Mouse (Mus musculus) liver, embryonic 16.5 days (tissue): Measurements from ENCODE around the gene Gcnt4. TPM values are rescaled to one million over a fixed set of nuclear protein-coding genes. Genes with fewer than 3 reads are reported as not detected.
"Not testable (repeated sequence)": the region's sequence is repeated elsewhere in the genome, so short reads cannot be mapped to it uniquely, and the experiment has no call there.

Source experiments
- ATAC-seq: fragments of 200-750 bp; cut with Nextera tagmentation; 2 replicates; pipeline ENCODE4 v1.8.0; 2017; ENCODE audit warnings: low read depth, mild to moderate bottlenecking, moderate number of reproducible peaks, moderate library complexity
- H3K27ac ChIP-seq: fragments of 300-500 bp; sonication (generic); 2 replicates; pipeline ENCODE4 v1.5.1; 2014; ENCODE audit warnings: mild to moderate bottlenecking, low read length
- H3K27me3 ChIP-seq: fragments of 300-500 bp; sonication (generic); 2 replicates; pipeline ENCODE4 v1.6.1; 2014; ENCODE audit warnings: low read depth, low read length, mixed read lengths; ENCODE audit not compliant: control insufficient read depth, insufficient read depth
- H3K36me3 ChIP-seq: fragments of 300-500 bp; sonication (generic); 2 replicates; pipeline ENCODE4 v1.6.1; 2014; ENCODE audit warnings: mild to moderate bottlenecking; ENCODE audit not compliant: control insufficient read depth, insufficient read depth
- H3K4me1 ChIP-seq: fragments of 300-500 bp; sonication (generic); 2 replicates; pipeline ENCODE4 v1.6.1; 2014; ENCODE audit warnings: low read depth, low read length, mixed read lengths; ENCODE audit not compliant: control insufficient read depth
- H3K4me2 ChIP-seq: fragments of 300-500 bp; sonication (generic); 2 replicates; pipeline ENCODE4 v1.6.1; 2014; ENCODE audit warnings: low read depth, low read length, mixed read lengths
- H3K4me3 ChIP-seq: fragments of 300-500 bp; sonication (generic); 2 replicates; pipeline ENCODE4 v1.5.1; 2014; ENCODE audit warnings: low read depth, mild to moderate bottlenecking, low read length
- H3K9ac ChIP-seq: fragments of 300-500 bp; sonication (generic); 2 replicates; pipeline ENCODE4 v1.6.1; 2014; ENCODE audit warnings: low read depth, low read length
- H3K9me3 ChIP-seq: fragments of 300-500 bp; sonication (generic); replicated peaks from 2 replicates; pipeline ENCODE4 v1.6.1; 2016; ENCODE audit warnings: low read length; ENCODE audit not compliant: control insufficient read depth
- WGBS: fragments of 180-500 bp; shearing (Covaris S2); extraction: QIAGEN DNeasy Blood & Tissue Kit; methylation state at CpG from one replicate; pipeline ENCODE4 v1.1.7; 2014; ENCODE audit not compliant: insufficient replicate concordance; 5-methylcytosine and 5-hydroxymethylcytosine counted together
- polyA plus RNA-seq: library from polyadenylated mRNA; unstranded; fragments of >200 nt; fragmentation: Nextera tagmentation; extraction: Ambion mirVana; gene quantifications from 2 replicates; pipeline ENCODE4 v1.2.1, GENCODE M21; 2015

The Gcnt4 gene
- polyA plus RNA-seq = 1.5 TPM in 2 replicates

- H3K27me3 ChIP-seq = peaks cover 30% of the 10 kb centered on the region
- H3K27ac ChIP-seq = no peak within 1 kb of the TSS
- WGBS = 9% methylated on average over 52 of the region's 56 CpGs
- peak within 1 kb of the TSS; percentile 59 for H3K4me2 ChIP-seq
- no peaks in the 10 kb centered on the region for H3K4me1 ChIP-seq
- ATAC-seq = peak; percentile 76
- H3K9me3 ChIP-seq = no peaks in the 10 kb centered on the region
- no peaks in the 10 kb centered on the region for H3K36me3 ChIP-seq
- peak within 1 kb of the TSS; percentile 53 for H3K9ac ChIP-seq
- peak within 1 kb of the TSS; percentile 65 for H3K4me3 ChIP-seq
These were observed at the start of gene Gcnt4 for GRCm38 (mm10) chr13:96923999-96924961. Gene Gcnt4, plus strand, starts transcription at chr13:96924689.

DNA sequence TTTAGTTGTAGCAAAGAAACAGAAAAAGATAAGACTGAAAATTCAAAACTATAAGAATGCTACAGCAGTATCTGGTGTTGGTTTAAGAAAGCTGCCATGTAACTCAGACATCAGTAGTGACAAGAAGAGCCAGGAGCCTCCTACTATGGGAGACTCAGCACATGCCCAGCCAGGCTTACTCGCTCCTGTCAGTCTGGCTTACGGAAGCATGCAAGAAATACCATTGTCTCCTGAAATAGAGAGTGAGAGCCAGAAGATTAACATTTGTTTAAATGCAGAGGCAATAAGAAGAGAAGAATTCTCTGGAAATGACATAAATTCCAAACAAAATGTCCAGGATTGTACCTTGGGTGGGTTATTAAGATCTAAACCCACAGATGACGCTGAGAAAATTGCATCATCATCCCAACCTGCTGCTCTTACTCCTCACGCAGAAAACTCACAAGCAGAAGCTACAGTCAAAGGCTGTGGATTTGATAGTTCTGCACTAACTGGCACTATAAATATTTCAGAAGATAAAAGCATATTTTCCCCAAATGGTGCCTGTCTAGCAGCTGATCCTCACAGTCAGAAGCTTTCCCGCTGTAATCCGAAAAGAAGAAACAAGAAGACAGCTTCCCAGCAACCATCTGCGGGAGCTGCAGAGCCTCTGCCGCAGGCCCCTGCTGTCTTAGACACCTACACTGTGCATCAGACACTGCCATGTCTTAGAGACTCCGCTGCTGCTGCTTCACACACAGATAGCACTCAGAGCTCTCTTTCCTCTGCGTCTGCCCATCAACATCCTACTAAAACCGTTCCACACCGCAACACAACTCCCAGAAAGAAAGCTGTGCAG is 46.0 kb upstream of the Gcnt4 start:
- Histone ChIP-seq H3K4me2 (no peak overlapping the region), H3K27me3 (no peaks in the 10 kb centered on the region), H3K36me3 (no peaks in the 10 kb centered on the region), H3K27ac (no peak overlapping the region), H3K4me1 (no peaks in the 10 kb centered on the region), H3K9ac (no peak overlapping the region), H3K9me3 (no peaks in the 10 kb centered on the region), H3K4me3 (no peak overlapping the region)
- no peak for ATAC-seq
- whole genome bisulfite sequencing = 72% methylated on average over 12 of the region's 12 CpGs

GRCm38 (mm10) chr13:96884534-96884933 is 40.0 kb upstream of the Gcnt4 start:
- H3K27ac ChIP-seq = no peak overlapping the region
- WGBS = 62% methylated on average over 1 of the region's 1 CpGs
- no peaks in the 10 kb centered on the region for H3K9me3 ChIP-seq
- H3K4me1 ChIP-seq = no peaks in the 10 kb centered on the region
- no peak overlapping the region for H3K4me3 ChIP-seq
- no peaks in the 10 kb centered on the region for H3K27me3 ChIP-seq
- no peaks in the 10 kb centered on the region for H3K36me3 ChIP-seq
- no peak overlapping the region for H3K9ac ChIP-seq
- H3K4me2 ChIP-seq = no peak overlapping the region
- ATAC-seq = no peak

- WGBS = 32% methylated on average over 2 of the region's 2 CpGs
- no peak overlapping the region for H3K4me2 ChIP-seq
- H3K9me3 ChIP-seq = no peaks in the 10 kb centered on the region
- H3K27me3 ChIP-seq = no peaks in the 10 kb centered on the region
- peak; percentile 67 for ATAC-seq
- H3K36me3 ChIP-seq = no peaks in the 10 kb centered on the region
- H3K27ac ChIP-seq = no peak overlapping the region
- H3K9ac ChIP-seq = no peak overlapping the region
- no peaks in the 10 kb centered on the region for H3K4me1 ChIP-seq
- no peak overlapping the region for H3K4me3 ChIP-seq
These were observed 34.5 kb upstream of the Gcnt4 start for GRCm38 (mm10) chr13:96889985-96890384.

- Histone ChIP-seq H3K4me2 (no peak overlapping the region), H3K27me3 (no peaks in the 10 kb centered on the region), H3K9ac (no peak overlapping the region), H3K4me1 (no peaks in the 10 kb centered on the region), H3K27ac (no peak overlapping the region), H3K9me3 (no peaks in the 10 kb centered on the region), H3K4me3 (no peak overlapping the region), H3K36me3 (no peaks in the 10 kb centered on the region)
- 54% methylated on average over 2 of the region's 2 CpGs for WGBS
- ATAC-seq = no peak
These were observed 29.3 kb upstream of the Gcnt4 start for GRCm38 (mm10) chr13:96895144-96895543.

DNA sequence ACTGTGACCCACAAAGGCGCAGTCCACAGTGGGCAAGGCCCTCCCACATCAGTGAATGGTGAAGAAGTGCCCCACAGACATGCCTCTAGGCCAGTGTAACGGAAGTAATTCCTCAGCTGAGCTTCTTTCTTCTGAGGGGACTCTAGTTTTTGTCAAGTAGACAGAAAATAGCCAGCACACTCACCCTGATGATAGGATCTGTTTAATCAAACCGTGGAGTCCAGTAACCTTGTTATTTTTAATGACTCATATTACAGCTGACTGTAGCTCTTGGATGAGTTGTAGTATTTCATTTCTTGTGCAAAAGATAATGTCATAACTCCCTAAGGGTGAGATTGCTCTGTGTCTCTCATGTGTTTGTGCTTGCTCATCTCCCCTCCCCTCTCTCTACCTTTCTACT is 17.8 kb upstream of the Gcnt4 start:
- H3K4me2 ChIP-seq = no peak overlapping the region
- no peaks in the 10 kb centered on the region for H3K27me3 ChIP-seq
- H3K36me3 ChIP-seq = no peaks in the 10 kb centered on the region
- no peak overlapping the region for H3K4me3 ChIP-seq
- no peaks in the 10 kb centered on the region for H3K4me1 ChIP-seq
- no peaks in the 10 kb centered on the region for H3K9me3 ChIP-seq
- no peak for ATAC-seq
- 47% methylated on average over 3 of the region's 3 CpGs for WGBS
- no peak overlapping the region for H3K9ac ChIP-seq
- no peak overlapping the region for H3K27ac ChIP-seq

DNA sequence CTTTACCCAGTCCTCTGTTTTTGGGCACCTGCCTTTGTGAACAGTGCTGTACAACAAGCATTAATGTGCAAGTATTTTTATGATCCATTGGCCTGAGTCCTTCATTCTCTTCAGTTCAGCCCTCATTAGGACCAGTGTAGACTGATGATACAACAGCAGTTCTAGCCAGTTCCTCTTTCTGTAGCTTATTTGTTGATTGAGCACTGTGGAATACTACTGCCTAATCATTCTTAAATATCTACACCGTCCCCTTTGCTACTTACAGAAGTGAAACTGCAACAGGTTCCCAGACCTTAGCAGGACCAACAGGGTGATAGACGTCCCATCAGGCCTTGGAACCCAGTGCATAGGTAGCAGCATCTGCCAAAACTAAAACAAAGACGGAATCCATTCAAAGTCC is 13.3 kb upstream of the Gcnt4 start:
- H3K36me3 ChIP-seq = no peaks in the 10 kb centered on the region
- no peaks in the 10 kb centered on the region for H3K27me3 ChIP-seq
- no peak overlapping the region for H3K4me3 ChIP-seq
- H3K9me3 ChIP-seq = no peaks in the 10 kb centered on the region
- H3K27ac ChIP-seq = no peak overlapping the region
- H3K4me1 ChIP-seq = no peaks in the 10 kb centered on the region
- WGBS = 51% methylated on average over 3 of the region's 3 CpGs
- H3K9ac ChIP-seq = no peak overlapping the region
- no peak for ATAC-seq
- H3K4me2 ChIP-seq = no peak overlapping the region

DNA sequence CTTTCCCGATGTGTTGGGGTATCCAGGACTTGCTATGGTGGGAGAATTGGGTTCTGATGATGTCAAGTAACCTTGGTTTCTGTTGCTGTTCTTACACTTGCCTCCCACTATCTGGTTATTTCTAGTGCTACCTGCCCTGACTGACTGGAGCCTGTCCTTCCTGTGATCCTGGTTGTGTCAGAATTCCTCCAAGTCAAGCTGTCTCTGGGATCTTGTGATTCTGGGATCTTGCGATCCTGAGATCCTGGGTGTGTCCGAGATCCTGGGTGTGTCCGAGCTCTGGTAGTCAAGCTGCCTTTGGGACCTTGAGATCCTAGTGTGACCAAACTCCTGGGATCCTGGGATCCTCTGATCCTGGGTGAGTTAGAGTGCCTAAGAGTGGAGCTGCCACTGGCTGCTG is 1.4 kb upstream of the Gcnt4 start:
- not testable (repeated sequence) for H3K36me3 ChIP-seq

More for the DNA sequence above, 1.4 kb upstream of the Gcnt4 start:
- peaks cover 30% of the 10 kb centered on the region for H3K27me3 ChIP-seq
- H3K4me2 ChIP-seq, H3K4me3 ChIP-seq, H3K4me1 ChIP-seq, ATAC-seq, H3K27ac ChIP-seq, H3K9ac ChIP-seq, H3K9me3 ChIP-seq: not testable (repeated sequence)
- WGBS = 64% methylated on average over 4 of the region's 4 CpGs
